Mouse (Mus musculus) mesoderm, embryonic 11.5 days (tissue): Measurements from ENCODE around the gene Ilk.

Experiments
- DNase-seq: peaks from one replicate; pipeline ENCODE4 v3.0.0-alpha.2; 2012; ENCODE audit warnings: low read depth, low spot score

The Ilk gene

GRCm38 (mm10) chr7:105784556-105784955, 48.2 kb downstream of the Ilk start:
- DNase-seq = no peak

GRCm38 (mm10) chr7:105786506-105787284, 50.3 kb downstream of the Ilk start:
- peak; percentile 51 for DNase-seq

- peak; percentile 62 for DNase-seq
These were observed 51.1 kb downstream of the Ilk start, which contains the start of gene Dchs1 for GRCm38 (mm10) chr7:105787285-105788140. Gene Dchs1, minus strand, starts transcription at chr7:105787654.

GRCm38 (mm10) chr7:105791147-105791546, 54.8 kb downstream of the Ilk start:
- DNase-seq = no peak
